Mouse (Mus musculus) MEL (cell line): ENCODE results near the gene Mob3c. TPM values are rescaled to one million over a fixed set of nuclear protein-coding genes. Genes with fewer than 3 reads are reported as not detected.
A peak's percentile ranks its signal among the peaks of the same experiment; 100 is the strongest.

Experiments
- DNase-seq: peaks from one replicate; pipeline ENCODE4 v3.0.0; 2011; ENCODE audit warnings: low read depth, low spot score
- H3K27ac ChIP-seq: 2 replicates; pipeline ENCODE4 v1.5.1; 2012; ENCODE audit warnings: low read depth, mild to moderate bottlenecking, control low read depth, low read length, moderate library complexity; ENCODE audit not compliant: control insufficient read depth
- H3K27me3 ChIP-seq, 2 experiments: fragments of 150-350 bp in 1 of 2; sonication (generic) in 1 of 2; 2 replicates each; pipeline ENCODE4 v1.6.1; 2012; ENCODE audit warnings: low read length in 2 of 2, mild to moderate bottlenecking in 2 of 2, improper control_type of control experiment in 1 of 2, moderate library complexity in 1 of 2; ENCODE audit not compliant: insufficient read depth in 2 of 2, control insufficient read depth in 1 of 2
- H3K36me3 ChIP-seq, 2 experiments: 2 replicates each; pipeline ENCODE4 v1.6.1; 2012 to 2014; ENCODE audit warnings: low read length in 2 of 2, improper control_type of control experiment in 1 of 2, inconsistent platforms in 1 of 2, mild to moderate bottlenecking in 1 of 2; ENCODE audit not compliant: insufficient read depth in 2 of 2, control insufficient read depth in 1 of 2
- H3K4me1 ChIP-seq, 2 experiments: fragments of 150-350 bp in 1 of 2; sonication (generic) in 1 of 2; 2 replicates each; pipeline ENCODE4 v1.6.1; 2012; ENCODE audit warnings: low read length in 2 of 2, improper control_type of control experiment in 1 of 2, mild to moderate bottlenecking in 1 of 2; ENCODE audit not compliant: insufficient read depth in 2 of 2, control insufficient read depth in 1 of 2
- H3K4me3 ChIP-seq, 2 experiments: fragments of 150-350 bp in 1 of 2; sonication (generic) in 1 of 2; 2 replicates each; pipeline ENCODE4 v1.5.1; 2012; ENCODE audit warnings: low read depth in 2 of 2, low read length in 2 of 2, mild to moderate bottlenecking in 2 of 2, moderate library complexity in 2 of 2, control low read depth in 1 of 2, improper control_type of control experiment in 1 of 2; ENCODE audit not compliant: control insufficient read depth in 1 of 2, insufficient read depth in 1 of 2
- H3K79me2 ChIP-seq: 2 replicates; pipeline ENCODE4 v1.6.1; 2012; ENCODE audit warnings: mild to moderate bottlenecking, low read length, moderate library complexity; ENCODE audit not compliant: control insufficient read depth, poor library complexity, insufficient read depth
- H3K9ac ChIP-seq: 2 replicates; pipeline ENCODE4 v1.6.1; 2012; ENCODE audit warnings: low read depth, mild to moderate bottlenecking, control low read depth, low read length, moderate library complexity; ENCODE audit not compliant: control insufficient read depth, poor library complexity, severe bottlenecking
- H3K9me3 ChIP-seq: fragments of 150-350 bp; sonication (generic); replicated peaks from 2 replicates; pipeline ENCODE4 v1.6.1; 2012; ENCODE audit warnings: mild to moderate bottlenecking, low read length, improper control_type of control experiment, moderate library complexity; ENCODE audit not compliant: insufficient read depth
- BHLHE40 ChIP-seq: IDR thresholded peaks from 2 replicates; pipeline ENCODE4 v1.6.1; 2012; ENCODE audit warnings: low read depth, mild to moderate bottlenecking, inconsistent platforms, low read length, improper control_type of control experiment, borderline replicate concordance
- CHD1 ChIP-seq: IDR thresholded peaks from 2 replicates; pipeline ENCODE4 v1.6.1; 2012; ENCODE audit warnings: low read depth, mild to moderate bottlenecking, inconsistent platforms, low read length, improper control_type of control experiment
- CTCF ChIP-seq, 3 experiments: IDR thresholded peaks in 2 of 3; conservative IDR thresholded peaks in 1 of 3; 2 replicates each; pipeline ENCODE4 v1.5.1; 2011 to 2012; ENCODE audit warnings: low read length in 3 of 3, low read depth in 2 of 3, mild to moderate bottlenecking in 2 of 3, improper control_type of control experiment in 1 of 3, inconsistent platforms in 1 of 3, mixed read lengths in 1 of 3, moderate library complexity in 1 of 3; ENCODE audit not compliant: control insufficient read depth in 1 of 3, insufficient read depth in 1 of 3, poor library complexity in 1 of 3, severe bottlenecking in 1 of 3
- EP300 ChIP-seq, 2 experiments: IDR thresholded peaks; 2 replicates each; pipeline ENCODE4 v1.6.1; 2011; ENCODE audit warnings: improper control_type of control experiment in 2 of 2, low read length in 2 of 2, low read depth in 1 of 2, mild to moderate bottlenecking in 1 of 2
- ETS1 ChIP-seq: IDR thresholded peaks from 2 replicates; pipeline ENCODE4 v1.6.1; 2012; ENCODE audit warnings: low read depth, mild to moderate bottlenecking, inconsistent platforms, low read length, improper control_type of control experiment, moderate library complexity
- GATA1 ChIP-seq: IDR thresholded peaks from 2 replicates; pipeline ENCODE4 v1.6.1; 2011; ENCODE audit warnings: low read depth, low read length, improper control_type of control experiment
- JUND ChIP-seq: IDR thresholded peaks from 2 replicates; pipeline ENCODE4 v1.6.1; 2011; ENCODE audit warnings: low read depth, mild to moderate bottlenecking, improper control_type of control experiment, low read length
- KAT2A ChIP-seq: conservative IDR thresholded peaks from 2 replicates; pipeline ENCODE4 v1.6.1; 2012; ENCODE audit warnings: low read depth, low read length, improper control_type of control experiment, inconsistent platforms
- MAFK ChIP-seq: IDR thresholded peaks from 2 replicates; pipeline ENCODE4 v1.6.1; 2011; ENCODE audit warnings: low read depth, mild to moderate bottlenecking, low read length, improper control_type of control experiment, borderline replicate concordance
- MAX ChIP-seq: IDR thresholded peaks from 2 replicates; pipeline ENCODE4 v1.6.1; 2011; ENCODE audit warnings: low read length, improper control_type of control experiment
- MXI1 ChIP-seq: IDR thresholded peaks from 2 replicates; pipeline ENCODE4 v1.6.1; 2011; ENCODE audit warnings: mild to moderate bottlenecking, low read depth, low read length, improper control_type of control experiment
- MYC ChIP-seq: IDR thresholded peaks from 2 replicates; pipeline ENCODE4 v1.6.1; 2011; ENCODE audit warnings: low read depth, mild to moderate bottlenecking, low read length, improper control_type of control experiment, moderate library complexity
- NRF1 ChIP-seq: IDR thresholded peaks from 2 replicates; pipeline ENCODE4 v1.6.1; 2014; ENCODE audit warnings: low read depth, mild to moderate bottlenecking, inconsistent platforms, low read length, improper control_type of control experiment, moderate library complexity; ENCODE audit not compliant: poor library complexity, insufficient read depth, severe bottlenecking
- POLR2A ChIP-seq, 2 experiments: IDR thresholded peaks; 2 replicates each; pipeline ENCODE4 v1.6.1; 2011 to 2012; ENCODE audit warnings: low read length in 2 of 2, mild to moderate bottlenecking in 2 of 2, control low read depth in 1 of 2, improper control_type of control experiment in 1 of 2, low read depth in 1 of 2, moderate library complexity in 1 of 2; ENCODE audit not compliant: control insufficient read depth in 1 of 2, insufficient read depth in 1 of 2, poor library complexity in 1 of 2
- POLR2AphosphoS5 ChIP-seq: IDR thresholded peaks from 2 replicates; pipeline ENCODE4 v1.6.1; 2012; ENCODE audit warnings: low read depth, borderline replicate concordance, mild to moderate bottlenecking, inconsistent platforms, low read length, moderate library complexity, mixed read lengths
- RCOR1 ChIP-seq: IDR thresholded peaks from 2 replicates; pipeline ENCODE4 v1.6.1; 2012; ENCODE audit warnings: low read depth, mild to moderate bottlenecking, inconsistent platforms, low read length, improper control_type of control experiment
- SIN3A ChIP-seq: IDR thresholded peaks from 2 replicates; pipeline ENCODE4 v1.6.1; 2012; ENCODE audit warnings: low read length, improper control_type of control experiment, inconsistent platforms
- TAL1 ChIP-seq: IDR thresholded peaks from 2 replicates; pipeline ENCODE4 v1.6.1; 2012; ENCODE audit warnings: mild to moderate bottlenecking, inconsistent platforms, low read length, moderate library complexity, mixed read lengths
- TBP ChIP-seq: IDR thresholded peaks from 2 replicates; pipeline ENCODE4 v1.8.0; 2011; ENCODE audit warnings: low read depth, low read length, improper control_type of control experiment
- TCF12 ChIP-seq: IDR thresholded peaks from 2 replicates; pipeline ENCODE4 v1.6.1; 2014; ENCODE audit warnings: low read depth, mild to moderate bottlenecking, inconsistent platforms, low read length, improper control_type of control experiment, moderate library complexity
- USF1 ChIP-seq: IDR thresholded peaks from 2 replicates; pipeline ENCODE4 v1.6.1; 2014; ENCODE audit warnings: low read depth, mild to moderate bottlenecking, inconsistent platforms, low read length, improper control_type of control experiment, moderate library complexity
- USF2 ChIP-seq, 2 experiments: IDR thresholded peaks; 2 replicates each; pipeline ENCODE4 v1.6.1; 2011 to 2012; ENCODE audit warnings: improper control_type of control experiment in 2 of 2, low read length in 2 of 2, borderline replicate concordance in 1 of 2, inconsistent platforms in 1 of 2, low read depth in 1 of 2, mild to moderate bottlenecking in 1 of 2; ENCODE audit not compliant: insufficient read depth in 1 of 2
- ZKSCAN1 ChIP-seq: IDR thresholded peaks from 2 replicates; pipeline ENCODE4 v1.6.1; 2012; ENCODE audit warnings: low read depth, mild to moderate bottlenecking, inconsistent platforms, low read length, improper control_type of control experiment, moderate library complexity
- polyA plus RNA-seq, 2 experiments: library from polyadenylated mRNA; stranded (reverse) in 1 of 2; unstranded in 1 of 2; fragments of >175 nt in 1 of 2; fragments of >200 nt in 1 of 2; gene quantifications; 2 replicates each; pipeline versions ENCODE4 v1.2.1 to v1.2.4; 2012; ENCODE audit warnings: low replicate concordance in 2 of 2, low read depth in 1 of 2; ENCODE audit not compliant: insufficient read length in 2 of 2, insufficient read depth in 1 of 2, missing spikeins in 1 of 2
- total RNA-seq: library from RNA; depleted of rRNA; stranded (reverse); fragments of 300-350 nt; gene quantifications from 2 replicates; pipeline ENCODE4 v1.2.3, GENCODE M21; 2012

The Mob3c gene
- total and polyA plus RNA-seq, 3 experiments, result 9.5 to 17.7 TPM; not detected in 1

- peak overlapping the region; percentile 98 for H3K27ac ChIP-seq
- peak; percentile 86 for TF ChIP-seq MAX
- peak; percentile 89 for TF ChIP-seq MYC
- TF ChIP-seq RCOR1, result peak; percentile 92
- peak; percentile 43; the same call in 1 of the 2 replicates for TF ChIP-seq MAFK
- TF ChIP-seq GATA1, result peak; percentile 70
- no peak for TF ChIP-seq POLR2AphosphoS5
- no peak for TF ChIP-seq POLR2A (IDR thresholded peaks at IDR 0.05; ENCODE audit: control insufficient read depth in 1 of 2, insufficient read depth in 1 of 2, low read depth in 1 of 2, low read length in 2 of 2, poor library complexity in 1 of 2)
- TF ChIP-seq CTCF (IDR thresholded peaks at IDR 0.05 in 2 of 3, conservative IDR thresholded peaks at IDR 0.05 in 1 of 3; ENCODE audit: control insufficient read depth in 1 of 3, insufficient read depth in 1 of 3, low read depth in 2 of 3, low read length in 3 of 3, poor library complexity in 1 of 3, severe bottlenecking in 1 of 3), result no peak
- no peak for TF ChIP-seq CHD1
- no peak for TF ChIP-seq JUND
- TF ChIP-seq USF2 (IDR thresholded peaks at IDR 0.05; ENCODE audit: borderline replicate concordance in 1 of 2, insufficient read depth in 1 of 2, low read depth in 1 of 2, low read length in 2 of 2), result no peak
- peak; percentile 32; the same call in 1 of the 2 replicates for TF ChIP-seq USF1
- peak; percentile 98 for TF ChIP-seq ETS1
- peak; percentile 60 for TF ChIP-seq TCF12
- peak; percentile 84 for TF ChIP-seq SIN3A
- peak; percentile 76 to 79 for TF ChIP-seq EP300 (IDR thresholded peaks at IDR 0.05; ENCODE audit: low read depth in 1 of 2, low read length in 2 of 2)
- peak; percentile 41; the same call in 1 of the 2 replicates for TF ChIP-seq TBP
- TF ChIP-seq MXI1, result peak; percentile 90
- peak; percentile 23; the same call in 1 of the 2 replicates for TF ChIP-seq KAT2A
- peak; percentile 54; the same call in 1 of the 2 replicates for TF ChIP-seq BHLHE40
- H3K9me3 ChIP-seq, result no peaks in the 10 kb centered on the region
- H3K4me1 ChIP-seq, result peaks cover 29 to 41% of the 10 kb centered on the region in 2 experiments
- no peaks in the 10 kb centered on the region for H3K79me2 ChIP-seq
- H3K4me3 ChIP-seq, result no peak overlapping the region
- H3K27me3 ChIP-seq, result no peaks in the 10 kb centered on the region
- peak overlapping the region; percentile 51 for H3K9ac ChIP-seq
- DNase-seq, result peak; percentile 93
- H3K36me3 ChIP-seq, result peaks cover 6 to 41% of the 10 kb centered on the region in 2 experiments
These were observed 19.5 kb downstream of the Mob3c start for GRCm38 (mm10) chr4:115847377-115847776.

- Histone ChIP-seq H3K36me3 (peaks cover 6 to 41% of the 10 kb centered on the region in 2 experiments), H3K4me3 (no peak overlapping the region)
- TF ChIP-seq TAL1 (peak; percentile 29; the same call in 1 of the 2 replicates), POLR2AphosphoS5 (no peak), TBP (no peak), RCOR1 (peak; percentile 36; the same call in 1 of the 2 replicates), ZKSCAN1 (no peak), TCF12 (0 out of 2 replicates have a peak, but pooled peaks have one; percentile 56), EP300 (IDR thresholded peaks at IDR 0.05; ENCODE audit: low read depth in 1 of 2, low read length in 2 of 2) (peak in 1 of 2 experiments; percentile 45; a peak in 3 of 4 replicates), CHD1 (no peak), SIN3A (peak; percentile 45; the same call in 1 of the 2 replicates), MXI1 (peak; percentile 40; the same call in 1 of the 2 replicates), ETS1 (peak; percentile 58), GATA1 (peak; percentile 37; the same call in 1 of the 2 replicates), NRF1 (no peak), MAX (peak; percentile 46; the same call in 1 of the 2 replicates), USF1 (no peak)
These were observed 20.2 kb downstream of the Mob3c start for GRCm38 (mm10) chr4:115848083-115848482.

More at GRCm38 (mm10) chr4:115848083-115848482, 20.2 kb downstream of the Mob3c start:
- H3K27me3 ChIP-seq, result no peaks in the 10 kb centered on the region
- H3K79me2 ChIP-seq, result no peaks in the 10 kb centered on the region
- H3K4me1 ChIP-seq, result peaks cover 29 to 40% of the 10 kb centered on the region in 2 experiments
- H3K27ac ChIP-seq, result peak overlapping the region; percentile 98
- peak; percentile 58 for DNase-seq
- no peaks in the 10 kb centered on the region for H3K9me3 ChIP-seq
- peak overlapping the region; percentile 11; the same call in 1 of the 2 replicates for H3K9ac ChIP-seq
